Mouse (Mus musculus): ENCODE results near the gene Alg2. TPM values are rescaled to one million over a fixed set of nuclear protein-coding genes. Genes with fewer than 3 reads are reported as not detected.
A peak's percentile ranks its signal among the peaks of the same experiment; 100 is the strongest.

Gene Alg2
- polyA plus RNA-seq, 1 experiment from 2014 or later: 48.1 TPM

- ATAC-seq (replicated peaks; ENCODE audit: low FRiP score, low read depth) (no peak), DNase-seq (ENCODE audit: low spot score) (peak; percentile 41)
- H3K4me2 ChIP-seq (ENCODE audit: low read length): no peak overlapping the region
- no peak overlapping the region for H3K27ac ChIP-seq
- no peaks in the 10 kb centered on the region for H3K4me1 ChIP-seq (replicated peaks; ENCODE audit: insufficient read depth, low read length)
- no peaks in the 10 kb centered on the region for H3K9me3 ChIP-seq (replicated peaks; ENCODE audit: low read length)
- H3K36me3 ChIP-seq (ENCODE audit: insufficient read depth, low read length): no peaks in the 10 kb centered on the region
- no peak overlapping the region for H3K9ac ChIP-seq (ENCODE audit: low read depth, low read length)
- TF ChIP-seq CTCF (IDR thresholded peaks at IDR 0.05; ENCODE audit: low read depth): no peak
- no peak overlapping the region for H3K4me3 ChIP-seq (replicated peaks; ENCODE audit: low read depth, low read length)
- no peaks in the 10 kb centered on the region for H3K27me3 ChIP-seq (ENCODE audit: insufficient read depth, low read length)
- WGBS: 32% methylated on average over 6 of the region's 6 CpGs
Observed at GRCm38 (mm10) chr4:47430557-47430956, 43.6 kb downstream of the Alg2 start.

GRCm38 (mm10) chr4:47427606-47428005, 46.5 kb downstream of the Alg2 start:
- Histone ChIP-seq H3K27me3 (ENCODE audit: insufficient read depth, low read length) (no peaks in the 10 kb centered on the region), H3K4me1 (replicated peaks; ENCODE audit: insufficient read depth, low read length) (no peaks in the 10 kb centered on the region), H3K9ac (ENCODE audit: low read depth, low read length) (no peak overlapping the region), H3K27ac (no peak overlapping the region), H3K36me3 (ENCODE audit: insufficient read depth, low read length) (no peaks in the 10 kb centered on the region), H3K4me2 (ENCODE audit: low read length) (no peak overlapping the region), H3K4me3 (replicated peaks; ENCODE audit: low read depth, low read length) (no peak overlapping the region), H3K9me3 (replicated peaks; ENCODE audit: low read length) (no peaks in the 10 kb centered on the region)
- 68% methylated on average over 3 of the region's 3 CpGs for WGBS
- TF ChIP-seq CTCF (IDR thresholded peaks at IDR 0.05; ENCODE audit: low read depth): no peak
- ATAC-seq (replicated peaks; ENCODE audit: low FRiP score, low read depth) (no peak), DNase-seq (ENCODE audit: low spot score) (no peak)

GRCm38 (mm10) chr4:47425247-47425830, 48.8 kb downstream of the Alg2 start:
- Histone ChIP-seq H3K9ac (ENCODE audit: low read depth, low read length) (no peak overlapping the region), H3K4me1 (replicated peaks; ENCODE audit: insufficient read depth, low read length) (no peaks in the 10 kb centered on the region), H3K4me3 (replicated peaks; ENCODE audit: low read depth, low read length) (no peak overlapping the region), H3K27me3 (ENCODE audit: insufficient read depth, low read length) (no peaks in the 10 kb centered on the region), H3K36me3 (ENCODE audit: insufficient read depth, low read length) (no peaks in the 10 kb centered on the region), H3K4me2 (ENCODE audit: low read length) (no peak overlapping the region), H3K9me3 (replicated peaks; ENCODE audit: low read length) (no peaks in the 10 kb centered on the region), H3K27ac (no peak overlapping the region)
- no peak for DNase-seq (ENCODE audit: low spot score)
- TF ChIP-seq CTCF (IDR thresholded peaks at IDR 0.05; ENCODE audit: low read depth): no peak
- 76% methylated on average over 16 of the region's 16 CpGs for WGBS
- ATAC-seq (replicated peaks; ENCODE audit: low FRiP score, low read depth): no peak

- Histone ChIP-seq H3K4me3 (replicated peaks; ENCODE audit: low read depth, low read length) (no peak overlapping the region), H3K27ac (no peak overlapping the region), H3K27me3 (ENCODE audit: insufficient read depth, low read length) (no peaks in the 10 kb centered on the region), H3K4me1 (replicated peaks; ENCODE audit: insufficient read depth, low read length) (no peaks in the 10 kb centered on the region), H3K36me3 (ENCODE audit: insufficient read depth, low read length) (no peaks in the 10 kb centered on the region), H3K9ac (ENCODE audit: low read depth, low read length) (no peak overlapping the region), H3K4me2 (ENCODE audit: low read length) (no peak overlapping the region), H3K9me3 (replicated peaks; ENCODE audit: low read length) (no peaks in the 10 kb centered on the region)
- no peak for ATAC-seq (replicated peaks; ENCODE audit: low FRiP score, low read depth)
- DNase-seq (ENCODE audit: low spot score): peak; percentile 37
- TF ChIP-seq CTCF (IDR thresholded peaks at IDR 0.05; ENCODE audit: low read depth): no peak
- WGBS: 11% methylated on average over 2 of the region's 2 CpGs
Observed at GRCm38 (mm10) chr4:47424376-47424775, 49.8 kb downstream of the Alg2 start.

- no peak overlapping the region for H3K27ac ChIP-seq
- no peaks in the 10 kb centered on the region for H3K36me3 ChIP-seq (ENCODE audit: insufficient read depth, low read length)
- no peaks in the 10 kb centered on the region for H3K4me1 ChIP-seq (replicated peaks; ENCODE audit: insufficient read depth, low read length)
- ATAC-seq (replicated peaks; ENCODE audit: low FRiP score, low read depth) (no peak), DNase-seq (ENCODE audit: low spot score) (no peak)
- no peak for TF ChIP-seq CTCF (IDR thresholded peaks at IDR 0.05; ENCODE audit: low read depth)
- H3K4me3 ChIP-seq (replicated peaks; ENCODE audit: low read depth, low read length): no peak overlapping the region
- WGBS: 83% methylated on average over 3 of the region's 3 CpGs
- H3K9ac ChIP-seq (ENCODE audit: low read depth, low read length): no peak overlapping the region
- no peaks in the 10 kb centered on the region for H3K27me3 ChIP-seq (ENCODE audit: insufficient read depth, low read length)
- H3K9me3 ChIP-seq (replicated peaks; ENCODE audit: low read length): no peaks in the 10 kb centered on the region
- no peak overlapping the region for H3K4me2 ChIP-seq (ENCODE audit: low read length)
Observed at GRCm38 (mm10) chr4:47422946-47423345, 51.2 kb downstream of the Alg2 start.

GRCm38 (mm10) chr4:47422194-47422593, 51.9 kb downstream of the Alg2 start:
- no peak overlapping the region for H3K27ac ChIP-seq
- WGBS: 30% methylated on average over 3 of the region's 3 CpGs

GRCm38 (mm10) chr4:47420191-47420590, 53.9 kb downstream of the Alg2 start:
- Histone ChIP-seq H3K4me1 (replicated peaks; ENCODE audit: insufficient read depth, low read length) (no peaks in the 10 kb centered on the region), H3K27ac (no peak overlapping the region), H3K36me3 (ENCODE audit: insufficient read depth, low read length) (no peaks in the 10 kb centered on the region), H3K9ac (ENCODE audit: low read depth, low read length) (no peak overlapping the region), H3K9me3 (replicated peaks; ENCODE audit: low read length) (no peaks in the 10 kb centered on the region), H3K4me2 (ENCODE audit: low read length) (no peak overlapping the region), H3K27me3 (ENCODE audit: insufficient read depth, low read length) (no peaks in the 10 kb centered on the region), H3K4me3 (replicated peaks; ENCODE audit: low read depth, low read length) (no peak overlapping the region)
- ATAC-seq (replicated peaks; ENCODE audit: low FRiP score, low read depth) (no peak), DNase-seq (ENCODE audit: low spot score) (no peak)
- WGBS: 58% methylated on average over 7 of the region's 7 CpGs
- no peak for TF ChIP-seq CTCF (IDR thresholded peaks at IDR 0.05; ENCODE audit: low read depth)

More at GRCm38 (mm10) chr4:47422194-47422593, 51.9 kb downstream of the Alg2 start:
- DNase-seq (ENCODE audit: low spot score) (no peak), ATAC-seq (replicated peaks; ENCODE audit: low FRiP score, low read depth) (no peak)
- Histone ChIP-seq H3K27me3 (ENCODE audit: insufficient read depth, low read length) (no peaks in the 10 kb centered on the region), H3K36me3 (ENCODE audit: insufficient read depth, low read length) (no peaks in the 10 kb centered on the region), H3K4me3 (replicated peaks; ENCODE audit: low read depth, low read length) (no peak overlapping the region), H3K4me1 (replicated peaks; ENCODE audit: insufficient read depth, low read length) (no peaks in the 10 kb centered on the region), H3K9me3 (replicated peaks; ENCODE audit: low read length) (no peaks in the 10 kb centered on the region), H3K9ac (ENCODE audit: low read depth, low read length) (no peak overlapping the region), H3K4me2 (ENCODE audit: low read length) (no peak overlapping the region)
- TF ChIP-seq CTCF (IDR thresholded peaks at IDR 0.05; ENCODE audit: low read depth): no peak

Measured in kidney, postnatal 0 days (tissue).